ENCODE assay signal across 8 mouse cellular contexts in genomic region chr19:24016706-24017386, GRCm38 (mm10). TPM values are rescaled to one million over a fixed set of nuclear protein-coding genes. Genes with fewer than 3 reads are reported as not detected.
DNase-seq lines count a peak whose midpoint lies in the region; ATAC-seq lines count a peak whose summit lies in the region.

No protein-coding gene starts in this region.

- no peak overlapping the region; the same call in 1 of the 2 replicates for H3K4me2 ChIP-seq in embryonic facial prominence, embryonic 11.5 days (ENCODE audit: low read depth, low read length)
- H3K4me2 ChIP-seq in heart, embryonic 12.5 days: no peak overlapping the region
- H3K4me2 ChIP-seq in kidney, embryonic 16.5 days (replicated peaks; ENCODE audit: low read depth, low read length): no peak overlapping the region
- H3K4me2 ChIP-seq in midbrain, embryonic 14.5 days (ENCODE audit: low read length): no peak overlapping the region

- ATAC-seq in embryonic facial prominence, embryonic 11.5 days (replicated peaks; ENCODE audit: insufficient number of reproducible peaks, low FRiP score, low TSS enrichment, low read depth): peak; percentile 81; the same call in 1 of the 2 replicates
- ATAC-seq in heart, embryonic 12.5 days (ENCODE audit: insufficient number of reproducible peaks, low FRiP score): peak; percentile 36; the same call in 1 of the 2 replicates
- ATAC-seq in kidney, embryonic 16.5 days (ENCODE audit: low FRiP score, low TSS enrichment): peak; percentile 79
- peak; percentile 27 for ATAC-seq in midbrain, embryonic 14.5 days (ENCODE audit: low FRiP score, low TSS enrichment)

- H3K9ac ChIP-seq in embryonic facial prominence, embryonic 11.5 days (replicated peaks; ENCODE audit: low read length): no peak overlapping the region
- H3K9ac ChIP-seq in heart, embryonic 12.5 days: no peak overlapping the region
- H3K9ac ChIP-seq in kidney, embryonic 16.5 days (replicated peaks; ENCODE audit: low read length): no peak overlapping the region
- H3K9ac ChIP-seq in midbrain, embryonic 14.5 days (replicated peaks; ENCODE audit: low read length): no peak overlapping the region

- 0 out of 2 replicates have a peak overlapping the region, but pooled peaks have one; percentile 48 for H3K27ac ChIP-seq in embryonic facial prominence, embryonic 11.5 days (replicated peaks; ENCODE audit: low read depth, low read length)
- H3K27ac ChIP-seq in heart, embryonic 12.5 days (ENCODE audit: poor library complexity, severe bottlenecking): peak overlapping the region; percentile 84
- H3K27ac ChIP-seq in kidney, embryonic 16.5 days (ENCODE audit: low read length): peak overlapping the region; percentile 71
- H3K27ac ChIP-seq in midbrain, embryonic 14.5 days (replicated peaks; ENCODE audit: low read depth, low read length): peak overlapping the region; percentile 60; the same call in 1 of the 2 replicates

- WGBS in embryonic facial prominence, embryonic 11.5 days: 28% methylated on average over 3 of the region's 3 CpGs
- 41% methylated on average over 3 of the region's 3 CpGs for WGBS in heart, embryonic 12.5 days
- 48% methylated on average over 3 of the region's 3 CpGs for WGBS in kidney, embryonic 16.5 days
- WGBS in midbrain, embryonic 14.5 days: 3% methylated on average over 3 of the region's 3 CpGs

- H3K27me3 ChIP-seq in embryonic facial prominence, embryonic 11.5 days (ENCODE audit: control insufficient read depth, insufficient read depth, low read length): no peaks in the 10 kb centered on the region
- no peaks in the 10 kb centered on the region for H3K27me3 ChIP-seq in heart, embryonic 12.5 days (replicated peaks)
- no peaks in the 10 kb centered on the region for H3K27me3 ChIP-seq in kidney, embryonic 16.5 days (ENCODE audit: insufficient read depth, low read length)
- H3K27me3 ChIP-seq in midbrain, embryonic 14.5 days (ENCODE audit: control insufficient read depth, insufficient read depth, low read length): no peaks in the 10 kb centered on the region

- H3K36me3 ChIP-seq in embryonic facial prominence, embryonic 11.5 days (replicated peaks; ENCODE audit: control insufficient read depth, insufficient read depth, low read depth, low read length): no peaks in the 10 kb centered on the region
- H3K36me3 ChIP-seq in heart, embryonic 12.5 days: peaks cover 18% of the 10 kb centered on the region
- H3K36me3 ChIP-seq in kidney, embryonic 16.5 days (ENCODE audit: insufficient read depth, low read length): no peaks in the 10 kb centered on the region
- H3K36me3 ChIP-seq in midbrain, embryonic 14.5 days (ENCODE audit: control insufficient read depth, insufficient read depth, low read length): no peaks in the 10 kb centered on the region

- no peaks in the 10 kb centered on the region for H3K9me3 ChIP-seq in embryonic facial prominence, embryonic 11.5 days (replicated peaks; ENCODE audit: control insufficient read depth, low read length)
- peaks cover 4% of the 10 kb centered on the region; the same call in 1 of the 2 replicates for H3K9me3 ChIP-seq in heart, embryonic 12.5 days (replicated peaks)
- H3K9me3 ChIP-seq in kidney, embryonic 16.5 days (ENCODE audit: low read length): peaks cover 6% of the 10 kb centered on the region
- H3K9me3 ChIP-seq in midbrain, embryonic 14.5 days (ENCODE audit: control insufficient read depth, low read length): peaks cover 7% of the 10 kb centered on the region

- H3K4me1 ChIP-seq in embryonic facial prominence, embryonic 11.5 days (ENCODE audit: control insufficient read depth, insufficient read depth, low read length): no peaks in the 10 kb centered on the region; the same call in 1 of the 2 replicates
- H3K4me1 ChIP-seq in heart, embryonic 12.5 days (replicated peaks): peaks cover 45% of the 10 kb centered on the region
- peaks cover 17% of the 10 kb centered on the region for H3K4me1 ChIP-seq in kidney, embryonic 16.5 days (ENCODE audit: insufficient read depth, low read length)
- peaks cover 13% of the 10 kb centered on the region for H3K4me1 ChIP-seq in midbrain, embryonic 14.5 days (ENCODE audit: control insufficient read depth, insufficient read depth, low read length)

- DNase-seq in urinary bladder, postnatal 14 days (ENCODE audit: low spot score): peak; percentile 42
- no peak for DNase-seq in urinary bladder, postnatal 25 days (ENCODE audit: low spot score)
- peak; percentile 20 for DNase-seq in embryonic facial prominence, embryonic 11.5 days (ENCODE audit: low spot score)
- DNase-seq in midbrain, embryonic 14.5 days: peak; percentile 55
- no peak for DNase-seq in B cell, adult 2 months
- DNase-seq in natural killer cell, adult 2 months (ENCODE audit: low spot score in 2 of 2): no peak

- H3K4me3 ChIP-seq in embryonic facial prominence, embryonic 11.5 days (ENCODE audit: low read depth, low read length): no peak overlapping the region
- H3K4me3 ChIP-seq in heart, embryonic 12.5 days: no peak overlapping the region
- H3K4me3 ChIP-seq in kidney, embryonic 16.5 days (ENCODE audit: low read length): no peak overlapping the region
- no peak overlapping the region for H3K4me3 ChIP-seq in midbrain, embryonic 14.5 days (replicated peaks; ENCODE audit: low read depth, low read length)

RNA-seq across cellular contexts. Expression of gene Fam189a2, which starts 14.0 kb away (rescaled TPM):
- 0.53 and 1.6 TPM in 2 replicates for polyA plus RNA-seq in embryonic facial prominence, embryonic 11.5 days (2014; fragmentation: Nextera tagmentation; extraction: Ambion mirVana)
- 4.6 and 4.8 TPM in 2 replicates for polyA plus RNA-seq in heart, embryonic 12.5 days (2016; fragmentation: Nextera tagmentation; extraction: Ambion mirVana)
- polyA plus RNA-seq in kidney, embryonic 16.5 days (2015; fragmentation: Nextera tagmentation; extraction: Ambion mirVana): 1.4 and 1.7 TPM in 2 replicates
- polyA plus RNA-seq in midbrain, embryonic 14.5 days (2014; fragmentation: Nextera tagmentation; extraction: Ambion mirVana): 3.0 and 3.5 TPM in 2 replicates

Comparison
In these comparisons a context has a peak if more than half of its experiments do, and no peak if none do; other contexts are left out.
1. DNase-seq: peak in urinary bladder, postnatal 14 days (single experiment), embryonic facial prominence, embryonic 11.5 days (single experiment) and midbrain, embryonic 14.5 days (single experiment); none in urinary bladder, postnatal 25 days (single experiment), B cell, adult 2 months (0 of 2) and natural killer cell, adult 2 months (0 of 2).
2. ATAC-seq: peak in every context shown above with its lines; median percentile 81 in embryonic facial prominence, embryonic 11.5 days; 79 in kidney, embryonic 16.5 days; 36 in heart, embryonic 12.5 days; 27 in midbrain, embryonic 14.5 days.
3. Peak in every context shown above with its lines, with median percentiles within 50 percentile points of each other: H3K27ac ChIP-seq.